Mouse (Mus musculus) forebrain, embryonic 15.5 days (tissue): ENCODE measurements at regions not wholly inside any gene's neighbourhood (a gene's known extent, or its start where the extent isn't known, plus 50 kb on each side); places are given as distances from the start of the nearest gene placed in this dataset.

Experiments
- ATAC-seq: fragments of 200-750 bp; cut with Nextera tagmentation; replicated peaks from 2 replicates; pipeline ENCODE4 v1.8.0; 2017; ENCODE audit warnings: mild to moderate bottlenecking, moderate TSS enrichment, moderate library complexity
- H3K27ac ChIP-seq: fragments of 300-500 bp; sonication (generic); replicated peaks from 2 replicates; pipeline ENCODE4 v1.5.1; 2015; ENCODE audit warnings: mild to moderate bottlenecking, inconsistent platforms
- H3K27me3 ChIP-seq: fragments of 300-500 bp; sonication (generic); 2 replicates; pipeline ENCODE4 v1.6.1; 2015; ENCODE audit warnings: inconsistent platforms
- H3K36me3 ChIP-seq: fragments of 300-500 bp; sonication (generic); 2 replicates; pipeline ENCODE4 v1.6.1; 2015; ENCODE audit warnings: mild to moderate bottlenecking, inconsistent platforms
- H3K4me1 ChIP-seq: fragments of 300-500 bp; sonication (generic); 2 replicates; pipeline ENCODE4 v1.6.1; 2015; ENCODE audit warnings: inconsistent platforms
- H3K4me2 ChIP-seq: fragments of 300-500 bp; sonication (generic); replicated peaks from 2 replicates; pipeline ENCODE4 v1.6.1; 2015; ENCODE audit warnings: mild to moderate bottlenecking, inconsistent platforms
- H3K4me3 ChIP-seq: fragments of 300-500 bp; sonication (generic); 2 replicates; pipeline ENCODE4 v1.5.1; 2015; ENCODE audit warnings: mild to moderate bottlenecking, inconsistent platforms
- H3K9ac ChIP-seq: fragments of 300-500 bp; sonication (generic); replicated peaks from 2 replicates; pipeline ENCODE4 v1.6.1; 2015; ENCODE audit warnings: mild to moderate bottlenecking, inconsistent platforms
- H3K9me3 ChIP-seq: fragments of 300-500 bp; sonication (generic); 2 replicates; pipeline ENCODE4 v1.6.1; 2016; ENCODE audit warnings: inconsistent platforms
- WGBS: fragments of 180-500 bp; shearing (Covaris S2); methylation state at CpG from one replicate; pipeline ENCODE4 v1.1.7; 2015; ENCODE audit warnings: mixed read lengths; 5-methylcytosine and 5-hydroxymethylcytosine counted together
- microRNA counts: library from miRNA; unstranded; fragments of <30 nt; microRNA quantifications from one replicate; lab custom pipeline; 2016
- microRNA-seq: library from miRNA; unstranded; fragments of <30 nt; microRNA quantifications from one replicate; pipeline ENCODE4, GENCODE M21; 2016

GRCm38 (mm10) chrX:19148672-19149071, 332.4 kb downstream of the Tex13c3 start:
- H3K4me3 ChIP-seq = no peak overlapping the region
- H3K9ac ChIP-seq = no peak overlapping the region
- ATAC-seq = no peak
- no peaks in the 10 kb centered on the region for H3K27me3 ChIP-seq
- H3K4me1 ChIP-seq = no peaks in the 10 kb centered on the region
- H3K9me3 ChIP-seq = no peaks in the 10 kb centered on the region
- H3K36me3 ChIP-seq = no peaks in the 10 kb centered on the region
- 84% methylated on average over 1 of the region's 1 CpGs for WGBS
- H3K4me2 ChIP-seq = no peak overlapping the region
- H3K27ac ChIP-seq = no peak overlapping the region

- no peaks in the 10 kb centered on the region for H3K27me3 ChIP-seq
- H3K27ac ChIP-seq = no peak overlapping the region
- no peak overlapping the region for H3K9ac ChIP-seq
- H3K4me3 ChIP-seq = no peak overlapping the region
- no peaks in the 10 kb centered on the region for H3K36me3 ChIP-seq
- no peak for ATAC-seq
- no peak overlapping the region for H3K4me2 ChIP-seq
- H3K9me3 ChIP-seq = no peaks in the 10 kb centered on the region
- WGBS = 80% methylated on average over 3 of the region's 3 CpGs
- no peaks in the 10 kb centered on the region for H3K4me1 ChIP-seq
Observed at GRCm38 (mm10) chrX:19148251-19148650, 332.9 kb downstream of the Tex13c3 start.

- no peak overlapping the region for H3K27ac ChIP-seq
- H3K4me1 ChIP-seq = no peaks in the 10 kb centered on the region
- WGBS = 85% methylated on average over 7 of the region's 7 CpGs
- ATAC-seq = no peak
- no peaks in the 10 kb centered on the region for H3K27me3 ChIP-seq
- no peak overlapping the region for H3K4me3 ChIP-seq
- H3K9ac ChIP-seq = no peak overlapping the region
- H3K9me3 ChIP-seq = no peaks in the 10 kb centered on the region
- H3K4me2 ChIP-seq = no peak overlapping the region
- no peaks in the 10 kb centered on the region for H3K36me3 ChIP-seq
Observed at GRCm38 (mm10) chrX:19112753-19113152, 368.4 kb downstream of the Tex13c3 start.

GRCm38 (mm10) chrX:19102911-19103310, 378.2 kb downstream of the Tex13c3 start:
- no peak overlapping the region for H3K4me3 ChIP-seq
- no peak for ATAC-seq
- H3K4me1 ChIP-seq = no peaks in the 10 kb centered on the region
- no peaks in the 10 kb centered on the region for H3K9me3 ChIP-seq
- 66% methylated on average over 2 of the region's 2 CpGs for WGBS
- H3K9ac ChIP-seq = no peak overlapping the region
- H3K4me2 ChIP-seq = no peak overlapping the region
- no peak overlapping the region for H3K27ac ChIP-seq
- no peaks in the 10 kb centered on the region for H3K27me3 ChIP-seq
- no peaks in the 10 kb centered on the region for H3K36me3 ChIP-seq

GRCm38 (mm10) chrX:19095960-19096359, 385.2 kb downstream of the Tex13c3 start:
- no peaks in the 10 kb centered on the region for H3K36me3 ChIP-seq
- ATAC-seq = no peak

GRCm38 (mm10) chrX:19084435-19084834, 396.7 kb downstream of the Tex13c3 start:
- no peaks in the 10 kb centered on the region for H3K36me3 ChIP-seq
- H3K27ac ChIP-seq = no peak overlapping the region
- no peaks in the 10 kb centered on the region for H3K4me1 ChIP-seq
- no peak overlapping the region for H3K9ac ChIP-seq
- no peaks in the 10 kb centered on the region for H3K27me3 ChIP-seq
- no peak overlapping the region for H3K4me3 ChIP-seq
- no peaks in the 10 kb centered on the region for H3K9me3 ChIP-seq
- WGBS = 89% methylated on average over 1 of the region's 1 CpGs
- H3K4me2 ChIP-seq = no peak overlapping the region
- no peak for ATAC-seq

More at GRCm38 (mm10) chrX:19095960-19096359, 385.2 kb downstream of the Tex13c3 start:
- Histone ChIP-seq H3K27ac (no peak overlapping the region), H3K4me2 (no peak overlapping the region), H3K9ac (no peak overlapping the region), H3K9me3 (no peaks in the 10 kb centered on the region), H3K4me1 (no peaks in the 10 kb centered on the region), H3K4me3 (no peak overlapping the region), H3K27me3 (no peaks in the 10 kb centered on the region)

- ATAC-seq = no peak
- no peaks in the 10 kb centered on the region for H3K36me3 ChIP-seq
Observed at GRCm38 (mm10) chrX:19080021-19080420, 401.1 kb downstream of the Tex13c3 start.

More at GRCm38 (mm10) chrX:19080021-19080420, 401.1 kb downstream of the Tex13c3 start:
- no peaks in the 10 kb centered on the region for H3K27me3 ChIP-seq
- H3K4me1 ChIP-seq = no peaks in the 10 kb centered on the region
- 54% methylated on average over 2 of the region's 2 CpGs for WGBS
- H3K27ac ChIP-seq = no peak overlapping the region
- H3K9me3 ChIP-seq = no peaks in the 10 kb centered on the region
- no peak overlapping the region for H3K4me2 ChIP-seq
- H3K9ac ChIP-seq = no peak overlapping the region
- no peak overlapping the region for H3K4me3 ChIP-seq

MicroRNAs encoded in the stretch of these regions (microRNA counts, 519-probe panel; counts per million panel counts)
- microRNA mmu-miR-221 (lab: Ali Mortazavi, UCI) = 1,996 counts per million, percentile 24 among the panel's probes with 10 or more counts
- 866 counts per million, percentile 4 among the panel's probes with 10 or more counts for microRNA mmu-miR-222 (lab: Ali Mortazavi, UCI)

Small RNA genes in the stretch of these regions (microRNA-seq; reads per million reads assigned to microRNA genes)
- gene Mir221 = 173 reads per million, percentile 61 among the genes with 10 or more reads in this experiment
- 109 reads per million, percentile 54 among the genes with 10 or more reads in this experiment for gene Mir222
